Mouse (Mus musculus): ENCODE measurements around the gene Gng10.

Gng10 gene

GRCm38 (mm10) chr4:59034918-59035785 is at the start of gene Gng10:
TSS of gene Gng10 (plus strand) at chr4:59035088.
- DNase-seq (ENCODE audit: low spot score): peak; percentile 52

GRCm38 (mm10) chr4:58985157-58985648 is 49.7 kb upstream of the Gng10 start:
- DNase-seq (ENCODE audit: low spot score): peak; percentile 84

GRCm38 (mm10) chr4:58986540-58987190 is 48.2 kb upstream of the Gng10 start, which contains the start of gene Ptgr1:
TSS of gene Ptgr1 (minus strand) at chr4:58987119.
- peak; percentile 84 for DNase-seq (ENCODE audit: low spot score)

DNA sequence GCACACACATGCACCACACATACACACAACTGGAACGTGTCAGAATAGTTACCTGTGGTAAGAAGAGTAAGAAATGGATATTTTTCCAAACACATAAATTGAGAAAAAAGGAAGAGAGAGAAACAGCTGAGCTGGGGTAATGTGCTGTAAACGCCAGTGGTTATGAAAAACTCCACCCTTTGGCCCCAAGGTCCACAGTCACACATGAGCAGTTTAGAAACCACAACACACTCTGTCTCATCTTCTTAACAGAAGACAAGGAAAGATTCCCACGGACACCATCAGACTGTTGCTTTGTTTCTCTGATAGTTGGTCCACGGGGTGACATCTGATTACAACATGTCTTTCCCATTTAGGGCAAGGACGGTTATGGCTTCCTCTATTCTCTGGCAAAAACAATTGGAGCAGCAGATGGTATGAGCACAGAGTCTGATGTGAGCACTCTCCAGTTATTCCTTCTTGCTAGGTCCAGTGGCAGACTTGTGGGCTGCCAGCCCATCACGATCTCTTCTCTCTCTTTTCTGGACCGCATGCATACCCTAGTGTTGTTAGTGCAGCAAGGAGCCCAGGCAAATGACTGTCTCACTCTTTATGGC is 45.5 kb upstream of the Gng10 start:
- DNase-seq (ENCODE audit: low spot score): no peak

DNA sequence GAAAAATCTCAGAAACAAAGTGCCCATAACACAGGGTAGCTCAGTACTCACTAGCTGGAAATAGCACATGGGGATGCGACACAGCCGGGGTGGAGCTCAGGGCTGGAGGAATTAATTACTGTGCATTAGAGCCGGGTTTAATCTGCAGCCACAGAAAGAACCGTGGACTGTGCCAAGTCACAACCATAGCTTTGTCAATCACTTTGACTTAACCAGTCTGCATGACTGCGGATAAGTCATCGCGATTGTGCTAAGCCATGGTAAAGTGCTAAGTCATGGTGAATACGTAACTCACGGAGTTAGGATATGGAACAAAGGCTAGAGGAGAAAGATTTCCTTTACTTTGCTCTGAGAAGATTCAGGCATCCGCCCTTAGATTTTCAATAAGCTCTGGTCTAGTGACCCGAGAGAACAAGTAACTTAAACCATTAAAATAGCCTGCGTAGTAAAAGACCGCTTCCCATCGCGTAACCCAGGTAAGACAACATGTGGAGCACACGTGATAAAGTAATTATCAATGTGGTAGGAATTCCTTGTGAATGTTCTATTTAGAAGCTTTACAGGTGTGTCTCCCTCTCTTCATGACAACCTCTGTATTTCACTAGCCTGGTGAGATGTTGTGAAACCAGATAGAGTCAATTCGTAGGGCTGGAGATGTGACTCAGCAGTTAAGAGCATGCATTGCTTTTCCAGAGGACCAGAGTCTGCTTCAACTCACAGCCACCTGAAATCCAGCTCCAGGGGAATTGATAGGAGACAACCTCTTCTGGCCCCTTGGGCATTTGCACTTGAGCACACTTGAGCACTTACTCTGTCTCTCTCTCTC is 44.1 kb upstream of the Gng10 start:
- DNase-seq (ENCODE audit: low spot score): peak; percentile 30

GRCm38 (mm10) chr4:58992195-58992594 is 42.7 kb upstream of the Gng10 start:
- DNase-seq (ENCODE audit: low spot score): no peak

- no peak for DNase-seq (ENCODE audit: low spot score)
These were observed 40.1 kb upstream of the Gng10 start, which contains the start of gene Dnajc25 for GRCm38 (mm10) chr4:58994762-58995161. TSS of gene Dnajc25 (plus strand) at chr4:58995062.

GRCm38 (mm10) chr4:58995251-58995693 is 39.6 kb upstream of the Gng10 start:
- no peak for DNase-seq (ENCODE audit: low spot score)

DNA sequence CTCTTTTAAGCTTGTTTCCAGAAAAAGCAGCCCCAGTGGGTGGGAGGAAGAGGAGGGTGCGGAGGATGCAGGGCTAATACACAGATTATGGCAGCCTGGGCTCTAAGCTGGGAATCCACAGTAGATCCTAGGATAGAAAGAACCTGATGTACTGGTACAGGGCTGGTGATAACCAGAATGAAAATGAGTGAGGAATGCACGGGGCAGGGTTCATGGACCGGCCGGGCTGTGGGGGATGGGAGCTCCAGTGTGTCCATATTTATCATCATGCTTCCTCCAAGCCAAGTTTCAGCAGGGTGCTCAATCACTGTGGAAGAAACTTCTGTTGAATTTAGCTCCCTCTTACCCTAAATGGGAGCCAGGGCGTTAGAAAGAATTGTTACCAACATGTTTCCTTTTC is 37.8 kb upstream of the Gng10 start:
- DNase-seq (ENCODE audit: low spot score): no peak

DNA sequence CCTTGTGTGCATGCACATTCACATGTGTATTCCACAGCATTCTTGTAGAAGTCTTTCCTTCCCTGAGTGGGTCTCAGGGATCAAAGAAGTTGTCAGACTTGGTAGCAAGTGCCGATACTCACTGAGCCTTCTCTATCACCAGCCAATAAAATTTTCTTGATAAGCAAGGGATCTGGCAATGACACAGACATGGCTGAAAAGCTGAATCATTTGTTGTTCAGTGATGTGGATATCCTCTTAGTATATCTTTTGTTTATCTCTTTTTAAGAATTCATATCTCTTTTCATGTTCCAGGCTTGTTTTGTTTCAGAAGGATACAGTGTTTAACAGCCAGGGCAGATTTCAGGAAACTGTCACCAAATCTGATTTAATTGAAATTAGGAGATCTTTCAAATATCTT is 36.2 kb upstream of the Gng10 start:
- no peak for DNase-seq (ENCODE audit: low spot score)

DNA sequence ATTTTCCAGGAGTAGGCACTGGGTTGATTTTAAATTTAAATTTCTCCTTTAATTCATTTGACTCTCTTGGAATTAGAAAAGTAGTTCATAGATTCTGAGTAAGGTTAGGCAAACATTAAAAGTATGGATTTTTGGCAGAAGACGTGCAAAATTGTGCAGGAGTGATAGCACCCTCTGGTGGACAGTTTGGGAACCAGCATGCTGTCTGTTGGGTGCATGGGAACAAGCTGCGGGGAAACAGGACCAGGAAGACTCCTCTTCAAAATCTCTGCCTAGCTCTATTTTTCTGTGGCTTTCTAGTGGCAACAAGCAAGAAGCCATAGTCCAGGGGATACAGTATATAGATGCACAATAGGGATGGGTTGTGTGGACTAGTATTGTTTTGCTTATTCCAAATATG is 35.2 kb upstream of the Gng10 start:
- peak; percentile 79 for DNase-seq (ENCODE audit: low spot score)

GRCm38 (mm10) chr4:59000614-59001013 is 34.3 kb upstream of the Gng10 start:
- DNase-seq (ENCODE audit: low spot score): peak; percentile 49

DNA sequence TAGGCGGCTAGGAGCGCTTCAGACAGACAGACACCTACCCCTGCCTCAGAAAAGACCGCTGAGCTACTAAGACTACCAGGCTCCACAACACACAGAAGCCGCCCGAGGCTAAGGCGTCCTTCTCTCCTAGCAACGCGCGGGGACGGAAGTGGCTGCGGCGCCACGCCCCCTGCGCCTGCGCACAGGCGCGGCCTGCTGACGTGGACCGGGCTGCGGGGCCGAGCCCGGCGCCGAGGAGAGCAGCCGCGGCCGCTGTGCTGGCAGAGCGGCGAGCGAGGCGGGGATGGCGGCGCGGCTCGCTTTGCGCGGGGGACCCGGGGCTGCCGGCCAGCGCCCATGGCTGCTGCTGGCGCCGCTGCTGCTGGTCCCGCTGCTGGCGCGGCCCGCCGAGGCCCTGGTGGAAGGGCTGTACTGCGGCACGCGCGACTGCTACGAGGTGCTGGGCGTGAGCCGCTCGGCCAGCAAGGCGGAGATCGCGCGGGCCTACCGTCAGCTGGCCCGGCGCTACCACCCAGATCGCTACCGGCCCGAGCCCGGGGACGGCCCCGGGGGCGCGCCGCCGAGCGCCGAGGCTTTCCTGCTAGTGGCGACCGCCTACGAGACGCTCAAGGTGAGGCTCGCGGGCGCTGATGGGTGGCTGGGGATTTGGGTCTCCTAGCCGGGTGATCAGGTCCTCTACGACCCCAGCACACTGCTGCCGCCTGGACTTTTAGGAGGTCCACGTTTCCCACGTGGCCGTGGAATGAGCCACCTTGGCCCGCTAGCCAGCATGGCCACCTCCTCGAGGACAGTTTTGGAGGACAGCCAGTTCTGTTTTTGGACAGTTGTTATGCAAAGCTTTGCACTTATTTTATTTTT is 31.7 kb upstream of the Gng10 start, which contains the start of gene Gm20503:
Gene Gm20503, plus strand, starts transcription at position 263 of the 858 bp plus-strand sequence.
- DNase-seq (ENCODE audit: low spot score): peak; percentile 93

DNA sequence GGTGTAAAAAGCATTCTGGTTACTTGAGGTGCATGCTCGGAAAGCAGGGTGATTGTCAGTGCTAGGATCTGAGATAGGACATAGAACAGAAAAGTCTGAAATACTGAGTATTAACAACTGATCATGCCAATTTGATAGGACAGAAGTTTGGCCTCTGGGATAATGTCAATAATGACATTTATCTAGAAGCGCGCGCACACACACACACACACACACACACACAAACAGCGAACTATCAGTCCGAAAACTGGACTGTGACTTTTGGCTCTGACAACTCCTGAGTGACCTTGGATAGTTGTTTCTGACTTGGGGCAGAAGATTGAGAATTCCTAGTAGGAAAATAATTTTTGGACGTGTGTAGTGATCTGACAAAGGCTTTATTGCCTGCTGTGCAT is 31.1 kb upstream of the Gng10 start:
- DNase-seq (ENCODE audit: low spot score): no peak

- no peak for DNase-seq (ENCODE audit: low spot score)
These were observed 28.7 kb upstream of the Gng10 start for GRCm38 (mm10) chr4:59006211-59006610.

- DNase-seq (ENCODE audit: low spot score): no peak
These were observed 27.9 kb upstream of the Gng10 start for GRCm38 (mm10) chr4:59007016-59007415.

- no peak for DNase-seq (ENCODE audit: low spot score)
These were observed 26.9 kb upstream of the Gng10 start for GRCm38 (mm10) chr4:59007974-59008373.

- DNase-seq (ENCODE audit: low spot score): no peak
These were observed 25.7 kb upstream of the Gng10 start for GRCm38 (mm10) chr4:59009186-59009585.

- no peak for DNase-seq (ENCODE audit: low spot score)
These were observed 25.2 kb upstream of the Gng10 start for GRCm38 (mm10) chr4:59009696-59010095.

GRCm38 (mm10) chr4:59011446-59011845 is 23.4 kb upstream of the Gng10 start:
- no peak for DNase-seq (ENCODE audit: low spot score)

GRCm38 (mm10) chr4:59015181-59015580 is 19.7 kb upstream of the Gng10 start:
- no peak for DNase-seq (ENCODE audit: low spot score)
